Mouse (Mus musculus) cerebellum, adult 11 months (tissue): ENCODE data around the gene Meis1.

Experiments used
- DNase-seq: peaks from one replicate; pipeline ENCODE4 v3.0.0; 2022

Gene Meis1

GRCm38 (mm10) chr11:18897921-18898646 lies 120.7 kb downstream of the Meis1 start:
- no peak for DNase-seq

GRCm38 (mm10) chr11:18897250-18897649 lies 121.5 kb downstream of the Meis1 start:
- no peak for DNase-seq

- no peak for DNase-seq
Measured at GRCm38 (mm10) chr11:18892470-18892869, 126.3 kb downstream of the Meis1 start.

GRCm38 (mm10) chr11:18889139-18889538 lies 129.6 kb downstream of the Meis1 start:
- no peak for DNase-seq

GRCm38 (mm10) chr11:18888651-18889050 lies 130.1 kb downstream of the Meis1 start:
- DNase-seq, result no peak

GRCm38 (mm10) chr11:18885729-18886325 lies 133.0 kb downstream of the Meis1 start:
- DNase-seq, result no peak

- no peak for DNase-seq
Measured at GRCm38 (mm10) chr11:18885036-18885728, 133.6 kb downstream of the Meis1 start.

- no peak for DNase-seq
Measured at GRCm38 (mm10) chr11:18883987-18884386, 134.8 kb downstream of the Meis1 start.

GRCm38 (mm10) chr11:18883507-18883881 lies 135.3 kb downstream of the Meis1 start:
- DNase-seq, result no peak

- no peak for DNase-seq
Measured at GRCm38 (mm10) chr11:18882747-18883506, 135.9 kb downstream of the Meis1 start.

GRCm38 (mm10) chr11:18882315-18882714 lies 136.5 kb downstream of the Meis1 start:
- DNase-seq, result no peak

- DNase-seq, result no peak
Measured at GRCm38 (mm10) chr11:18880806-18881205, 138.0 kb downstream of the Meis1 start.

- no peak for DNase-seq
Measured at GRCm38 (mm10) chr11:18879456-18879818, 139.3 kb downstream of the Meis1 start.

- DNase-seq, result no peak
Measured at GRCm38 (mm10) chr11:18878748-18879455, 139.9 kb downstream of the Meis1 start.

GRCm38 (mm10) chr11:18878016-18878415 lies 140.8 kb downstream of the Meis1 start:
- no peak for DNase-seq

GRCm38 (mm10) chr11:18877626-18878011 lies 141.2 kb downstream of the Meis1 start:
- peak; percentile 69 for DNase-seq

- peak; percentile 56 for DNase-seq
Measured at GRCm38 (mm10) chr11:18876886-18877625, 141.7 kb downstream of the Meis1 start.

- DNase-seq, result peak; percentile 43
Measured at GRCm38 (mm10) chr11:18875911-18876885, 142.6 kb downstream of the Meis1 start.

- DNase-seq, result peak; percentile 38
Measured at GRCm38 (mm10) chr11:18875001-18875902, 143.5 kb downstream of the Meis1 start.
